Mouse (Mus musculus) lung, embryonic 15.5 days (tissue): ENCODE measurements around the gene Galntl5. TPM values are rescaled to one million over a fixed set of nuclear protein-coding genes. Genes with fewer than 3 reads are reported as not detected.

Experiments
- ATAC-seq: fragments of 200-750 bp; cut with Nextera tagmentation; 2 replicates; pipeline ENCODE4 v1.8.0; 2017; ENCODE audit warnings: moderate number of reproducible peaks, borderline replicate concordance; ENCODE audit not compliant: low FRiP score, low TSS enrichment; ENCODE audit errors: extremely low read depth
- H3K27ac ChIP-seq: fragments of 300-500 bp; sonication (generic); 2 replicates; pipeline ENCODE4 v1.5.1; 2015; ENCODE audit warnings: moderate library complexity, mild to moderate bottlenecking, inconsistent platforms
- H3K27me3 ChIP-seq: fragments of 300-500 bp; sonication (generic); 2 replicates; pipeline ENCODE4 v1.6.1; 2015; ENCODE audit warnings: inconsistent platforms
- H3K36me3 ChIP-seq: fragments of 300-500 bp; sonication (generic); 2 replicates; pipeline ENCODE4 v1.6.1; 2015; ENCODE audit warnings: inconsistent platforms
- H3K4me1 ChIP-seq: fragments of 300-500 bp; sonication (generic); 2 replicates; pipeline ENCODE4 v1.6.1; 2015; ENCODE audit warnings: inconsistent platforms
- H3K4me2 ChIP-seq: fragments of 300-500 bp; sonication (generic); 2 replicates; pipeline ENCODE4 v1.6.1; 2015; ENCODE audit warnings: inconsistent platforms, mild to moderate bottlenecking, moderate library complexity
- H3K4me3 ChIP-seq: fragments of 300-500 bp; sonication (generic); 2 replicates; pipeline ENCODE4 v1.5.1; 2015; ENCODE audit warnings: mild to moderate bottlenecking, inconsistent platforms
- H3K9ac ChIP-seq: fragments of 300-500 bp; sonication (generic); 2 replicates; pipeline ENCODE4 v1.6.1; 2015; ENCODE audit warnings: inconsistent platforms
- H3K9me3 ChIP-seq: fragments of 300-500 bp; sonication (generic); 2 replicates; pipeline ENCODE4 v1.6.1; 2016; ENCODE audit warnings: inconsistent platforms
- WGBS: fragments of 180-500 bp; shearing (Covaris S2); methylation state at CpG from one replicate; pipeline ENCODE4 v1.1.7; 2015; 5-methylcytosine and 5-hydroxymethylcytosine counted together
- microRNA-seq: library from miRNA; unstranded; fragments of <30 nt; microRNA quantifications from one replicate; pipeline ENCODE4, GENCODE M21; 2016
- polyA plus RNA-seq: library from polyadenylated mRNA; unstranded; fragments of >200 nt; fragmentation: Nextera tagmentation; extraction: Ambion mirVana; gene quantifications from 2 replicates; pipeline ENCODE4 v1.2.1, GENCODE M21; 2015

Galntl5 gene
- polyA plus RNA-seq, 1 experiment from 2014 or later, result not detected

GRCm38 (mm10) chr5:25252825-25253544 lies 71.7 kb downstream of the Galntl5 start:
- Histone ChIP-seq H3K4me3 (no peak overlapping the region), H3K27ac (no peak overlapping the region)

GRCm38 (mm10) chr5:25254491-25254890 lies 73.2 kb downstream of the Galntl5 start:
- 87% methylated on average over 4 of the region's 4 CpGs for WGBS
- Histone ChIP-seq H3K4me3 (no peak overlapping the region), H3K9ac (no peak overlapping the region), H3K36me3 (peaks cover 50% of the 10 kb centered on the region), H3K4me1 (0 out of 2 replicates have a peak, but pooled peaks cover 4% of the 10 kb centered on the region), H3K4me2 (no peak overlapping the region), H3K27me3 (no peaks in the 10 kb centered on the region), H3K27ac (no peak overlapping the region), H3K9me3 (no peaks in the 10 kb centered on the region)
- ATAC-seq, result no peak

More at GRCm38 (mm10) chr5:25252825-25253544, 71.7 kb downstream of the Galntl5 start:
- H3K4me1 ChIP-seq, result 0 out of 2 replicates have a peak, but pooled peaks cover 4% of the 10 kb centered on the region
- ATAC-seq, result no peak
- no peaks in the 10 kb centered on the region for H3K27me3 ChIP-seq
- peaks cover 39% of the 10 kb centered on the region for H3K36me3 ChIP-seq
- no peaks in the 10 kb centered on the region for H3K9me3 ChIP-seq
- H3K9ac ChIP-seq, result no peak overlapping the region
- WGBS, result 63% methylated on average over 8 of the region's 8 CpGs
- H3K4me2 ChIP-seq, result no peak overlapping the region

- no peak overlapping the region for H3K4me2 ChIP-seq
- ATAC-seq, result no peak
- no peak overlapping the region for H3K9ac ChIP-seq
- H3K27me3 ChIP-seq, result no peaks in the 10 kb centered on the region
- H3K36me3 ChIP-seq, result peaks cover 31% of the 10 kb centered on the region
- no peak overlapping the region for H3K4me3 ChIP-seq
- WGBS, result 84% methylated on average over 2 of the region's 2 CpGs
- 0 out of 2 replicates have a peak, but pooled peaks cover 4% of the 10 kb centered on the region for H3K4me1 ChIP-seq
- no peaks in the 10 kb centered on the region for H3K9me3 ChIP-seq
- H3K27ac ChIP-seq, result no peak overlapping the region
These were observed 75.4 kb downstream of the Galntl5 start for GRCm38 (mm10) chr5:25256686-25257085.

GRCm38 (mm10) chr5:25261452-25261851 lies 80.2 kb downstream of the Galntl5 start:
- Histone ChIP-seq H3K9me3 (no peaks in the 10 kb centered on the region), H3K4me2 (no peak overlapping the region), H3K27me3 (no peaks in the 10 kb centered on the region), H3K4me3 (no peak overlapping the region), H3K9ac (no peak overlapping the region), H3K36me3 (peaks cover 40% of the 10 kb centered on the region), H3K27ac (no peak overlapping the region), H3K4me1 (no peaks in the 10 kb centered on the region)
- no peak for ATAC-seq
- 84% methylated on average over 6 of the region's 6 CpGs for WGBS

- Histone ChIP-seq H3K4me2 (no peak overlapping the region), H3K36me3 (peaks cover 42% of the 10 kb centered on the region), H3K27ac (no peak overlapping the region), H3K27me3 (no peaks in the 10 kb centered on the region), H3K4me1 (no peaks in the 10 kb centered on the region), H3K9ac (no peak overlapping the region), H3K9me3 (no peaks in the 10 kb centered on the region), H3K4me3 (no peak overlapping the region)
- 70% methylated on average over 7 of the region's 7 CpGs for WGBS
- no peak for ATAC-seq
These were observed 81.0 kb downstream of the Galntl5 start for GRCm38 (mm10) chr5:25262266-25262665.

GRCm38 (mm10) chr5:25268258-25268888 lies 87.1 kb downstream of the Galntl5 start:
- Histone ChIP-seq H3K4me2 (no peak overlapping the region), H3K4me3 (no peak overlapping the region), H3K9ac (no peak overlapping the region), H3K36me3 (peaks cover 46% of the 10 kb centered on the region), H3K9me3 (no peaks in the 10 kb centered on the region), H3K27ac (no peak overlapping the region), H3K27me3 (no peaks in the 10 kb centered on the region), H3K4me1 (no peaks in the 10 kb centered on the region)
- 87% methylated on average over 4 of the region's 4 CpGs for WGBS
- no peak for ATAC-seq

Small RNA genes lying within 50 kb of the gene (microRNA-seq; reads per million reads assigned to microRNA genes)
- not detected for gene Gm26051

Other genes starting within 250 kb of the Galntl5 start
- gene Prkag2, start 80.8 kb upstream of the Galntl5 start, polyA plus RNA-seq, result 27.9 and 30.2 TPM in 2 replicates
- 31.8 and 34.8 TPM in 2 replicates for gene Galnt11, start 40.4 kb downstream of the Galntl5 start, polyA plus RNA-seq
- not detected in 2 replicates for gene E130116L18Rik, start 41.7 kb downstream of the Galntl5 start, polyA plus RNA-seq